Mouse (Mus musculus) gastrocnemius, postnatal 14 days (tissue): ENCODE results near the gene Kndc1. TPM values are rescaled to one million over a fixed set of nuclear protein-coding genes. Genes with fewer than 3 reads are reported as not detected.

Experiments
- DNase-seq: peaks from one replicate; pipeline ENCODE4 v3.0.0; 2021; ENCODE audit warnings: mixed read lengths
- intact Hi-C: fragments of 180-260 bp; cut with DNase I; formaldehyde crosslinking; loops from one replicate; pipeline ENCODE4 v1.15.1; 2025; ENCODE audit warnings: low total_unique reads
- total RNA-seq, 2 experiments: library from RNA; stranded (reverse); gene quantifications; 2 replicates each; pipeline ENCODE4 v1.2.3; 2021

The Kndc1 gene
- total RNA-seq, 2 experiments from 2014 or later: 0.04 to 0.08 TPM

- intact Hi-C loops: loop anchor here (10.0 kb wide), 1 partner anchor 94 kb away; the partner anchor contains the start of gene Adam8
- no peak for DNase-seq
Measured at GRCm38 (mm10) chr7:139900896-139901295, 6.4 kb downstream of the Kndc1 start.

- intact Hi-C loops: loop anchor here (10.0 kb wide), 1 partner anchor 93 kb away; the partner anchor contains the start of gene Adam8
- no peak for DNase-seq
Measured at GRCm38 (mm10) chr7:139901981-139902380, 7.5 kb downstream of the Kndc1 start.

DNA sequence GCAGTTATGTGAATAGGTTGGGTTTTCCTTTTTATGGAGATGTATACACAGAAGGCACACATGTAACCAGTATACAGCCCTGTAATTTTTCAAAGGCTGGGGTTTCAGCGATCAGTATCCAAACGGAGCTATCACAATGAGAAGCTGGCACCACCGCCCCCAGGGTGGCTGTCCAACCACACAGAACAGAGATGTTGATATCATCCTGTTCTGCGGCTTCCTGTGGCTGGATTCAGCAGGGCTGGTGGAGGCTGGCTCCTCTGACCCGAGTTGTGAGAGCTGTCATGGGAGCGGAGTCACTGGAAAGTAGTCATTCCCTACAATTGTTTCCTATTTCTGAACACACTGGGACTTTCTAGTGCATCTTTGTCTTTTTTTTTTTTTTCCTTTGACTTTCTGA, 10.8 kb downstream of the Kndc1 start:
- DNase-seq: no peak
- intact Hi-C loops: loop anchor here (10.0 kb wide), 1 partner anchor 90 kb away; the partner anchor contains the start of gene Adam8

DNA sequence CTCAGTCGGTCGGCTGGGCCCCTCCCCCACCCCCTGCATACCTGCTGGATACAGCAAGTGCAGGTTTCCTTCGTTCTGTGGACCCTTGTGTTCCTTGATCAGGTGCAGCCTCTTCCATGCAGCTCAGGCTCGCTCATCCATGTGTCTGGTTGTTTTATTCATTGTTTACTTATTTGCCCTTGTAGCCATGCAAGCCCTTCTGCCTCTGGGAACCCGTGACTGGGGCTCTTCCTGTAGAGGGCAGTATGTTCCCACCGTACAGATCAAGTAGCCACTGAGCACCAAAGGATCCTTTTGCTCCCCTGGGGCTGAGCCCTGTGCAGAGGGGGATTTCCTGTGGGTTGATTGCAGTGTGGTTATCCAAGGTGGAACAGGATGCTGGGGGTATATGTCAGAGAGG, 11.2 kb downstream of the Kndc1 start:
- intact Hi-C loops: loop anchor here (10.0 kb wide), 1 partner anchor 89 kb away; the partner anchor contains the start of gene Adam8
- DNase-seq: peak; percentile 16

- DNase-seq: no peak
- intact Hi-C loops: loop anchor here (10.0 kb wide), 1 partner anchor 87 kb away; the partner anchor contains the start of gene Adam8
Measured at GRCm38 (mm10) chr7:139908176-139908575, 13.7 kb downstream of the Kndc1 start.

GRCm38 (mm10) chr7:139909469-139909868, 15.0 kb downstream of the Kndc1 start:
- intact Hi-C loops: loop anchor here (10.0 kb wide), 1 partner anchor 85 kb away; the partner anchor contains the start of gene Adam8
- DNase-seq: no peak

DNA sequence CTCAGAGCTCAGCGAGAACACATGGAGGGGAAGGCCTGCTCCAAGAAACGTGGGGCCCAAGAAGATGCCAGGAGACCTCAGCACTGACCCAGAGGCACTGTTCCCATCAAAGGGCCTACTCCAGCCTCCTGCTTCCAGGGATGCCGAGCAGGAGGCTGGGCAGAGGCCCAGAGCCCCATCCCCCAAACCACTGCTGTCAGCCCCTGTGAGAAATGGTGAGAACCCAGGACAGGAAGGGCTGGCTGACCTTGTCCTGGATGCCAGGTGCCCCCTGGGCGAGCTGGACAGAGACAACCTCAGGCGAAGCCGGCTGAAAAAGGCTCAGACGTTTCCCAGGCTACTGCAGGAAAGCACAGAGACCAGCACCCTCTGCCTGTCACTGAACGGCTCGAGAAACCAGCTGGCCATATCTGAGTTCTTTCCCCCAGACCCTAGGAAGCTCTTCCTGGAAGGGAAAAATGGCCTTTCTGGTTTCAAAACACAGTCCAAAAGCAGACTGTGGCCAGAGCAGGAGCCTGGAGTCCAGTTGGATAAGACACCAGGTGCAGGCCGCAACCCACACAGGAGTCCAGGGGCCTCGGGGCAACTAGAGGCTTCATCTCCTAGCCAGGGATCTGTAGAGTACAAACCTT, 15.8 kb downstream of the Kndc1 start:
- intact Hi-C loops: no loop called here
- no peak for DNase-seq

DNA sequence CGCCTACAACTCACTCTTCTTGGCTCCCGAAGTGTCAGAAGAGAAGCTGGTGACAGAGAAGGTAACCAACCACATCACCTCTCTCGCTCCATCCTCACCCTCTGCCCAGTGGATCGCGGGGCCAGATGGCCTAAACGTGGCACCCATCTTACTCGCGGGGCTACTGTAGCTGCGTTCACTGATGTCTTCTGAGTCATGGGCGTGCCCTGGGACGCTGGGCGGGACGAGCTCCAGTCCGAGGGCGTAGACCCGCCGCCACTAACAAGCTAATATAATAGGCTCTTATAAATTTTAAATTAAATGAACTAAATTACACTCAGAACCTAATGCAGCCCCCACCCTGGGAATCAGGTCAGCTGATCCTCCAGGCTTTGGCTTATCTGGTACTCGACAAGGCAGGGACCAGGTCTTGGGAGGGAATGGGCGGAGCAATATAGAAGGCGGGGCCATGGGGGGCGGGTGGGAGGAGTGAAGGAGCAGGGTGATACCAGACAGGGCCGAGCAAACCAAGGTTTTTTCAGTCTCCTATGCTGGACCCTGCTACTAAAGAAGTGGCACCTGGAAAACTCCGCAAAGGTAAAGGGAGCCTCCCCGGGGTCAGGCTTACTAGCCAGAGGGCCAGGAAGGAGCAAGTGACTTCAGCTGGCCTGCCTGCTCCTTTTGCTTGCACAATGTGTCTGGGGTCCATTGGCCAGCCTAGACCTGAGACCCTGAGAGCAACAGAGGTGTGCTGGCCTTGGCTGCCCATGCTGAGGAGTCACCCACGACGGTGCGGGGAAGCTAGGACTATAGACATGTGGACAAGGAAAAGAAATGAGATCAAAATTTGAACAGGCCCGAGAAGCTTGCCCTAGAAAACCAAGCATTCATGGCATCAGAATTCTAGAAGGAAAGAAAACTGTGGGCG, 19.9 kb downstream of the Kndc1 start:
- intact Hi-C loops: no loop called here
- no peak for DNase-seq

GRCm38 (mm10) chr7:139915646-139916257, 21.3 kb downstream of the Kndc1 start:
- no peak for DNase-seq

GRCm38 (mm10) chr7:139916345-139916744, 21.8 kb downstream of the Kndc1 start:
- DNase-seq: no peak
- intact Hi-C loops: no loop called here

More at GRCm38 (mm10) chr7:139915646-139916257, 21.3 kb downstream of the Kndc1 start:
- intact Hi-C loops: no loop called here

GRCm38 (mm10) chr7:139918262-139918661, 23.8 kb downstream of the Kndc1 start:
- intact Hi-C loops: no loop called here
- no peak for DNase-seq

DNA sequence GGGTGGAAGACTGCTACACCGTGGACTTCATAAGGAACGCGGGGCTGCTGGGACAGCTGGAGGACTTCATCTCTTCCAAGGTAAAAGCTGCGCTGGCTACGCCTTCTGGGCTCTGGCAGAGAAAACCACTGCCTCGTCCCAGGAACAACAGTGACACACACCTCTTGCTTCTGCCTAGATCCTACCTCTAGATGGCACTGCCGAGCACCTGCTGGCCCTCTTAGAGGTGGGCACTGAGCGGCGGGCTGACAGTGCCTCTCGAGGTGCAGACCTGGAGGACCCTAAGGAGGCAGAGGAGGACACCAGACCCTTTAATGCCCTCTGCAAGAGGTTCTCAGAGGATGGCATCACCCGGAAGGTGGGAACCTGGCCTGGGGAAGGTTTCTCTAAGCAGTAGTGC, 36.2 kb downstream of the Kndc1 start:
- DNase-seq: no peak
- intact Hi-C loops: no loop called here

DNA sequence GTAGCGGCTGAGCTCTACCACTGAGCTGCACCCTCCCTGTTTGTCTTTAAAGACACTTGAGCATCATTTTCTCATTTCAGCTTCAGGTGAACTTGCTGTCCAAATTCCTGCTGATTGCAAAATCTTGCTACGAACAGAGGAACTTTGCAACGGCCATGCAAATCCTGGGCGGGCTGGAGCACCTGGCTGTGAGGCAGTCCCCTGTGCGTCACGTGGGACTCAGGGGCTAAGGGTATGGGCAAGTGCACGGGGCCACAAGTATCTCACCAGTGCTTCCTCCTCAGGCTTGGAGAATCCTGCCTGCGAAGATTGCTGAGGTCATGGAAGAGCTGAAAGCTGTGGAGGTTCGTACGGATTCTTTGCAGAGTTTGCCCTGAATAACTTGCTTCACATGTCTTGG, 42.2 kb downstream of the Kndc1 start:
- DNase-seq: no peak
- intact Hi-C loops: no loop called here

GRCm38 (mm10) chr7:139937138-139937537, 42.6 kb downstream of the Kndc1 start:
- no peak for DNase-seq
- intact Hi-C loops: no loop called here

DNA sequence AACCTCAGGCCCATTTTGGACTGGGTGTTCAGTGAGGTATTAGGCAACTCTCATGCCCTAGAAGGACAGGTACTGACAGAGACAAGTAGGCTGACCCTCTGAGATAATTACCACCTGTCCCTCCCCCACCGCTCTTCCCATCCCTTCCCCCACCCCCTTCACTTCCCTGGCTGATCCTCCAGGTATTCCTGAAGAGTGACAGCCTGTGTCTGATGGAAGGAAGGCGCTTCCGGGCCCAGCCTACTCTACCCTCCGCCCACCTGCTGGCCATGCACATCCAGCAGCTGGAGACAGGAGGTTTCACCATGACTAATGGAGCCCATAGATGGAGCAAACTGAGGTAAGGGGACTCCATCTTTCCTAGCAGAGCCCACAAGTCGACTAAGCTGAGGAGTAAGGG, 43.3 kb downstream of the Kndc1 start:
- no peak for DNase-seq
- intact Hi-C loops: no loop called here

GRCm38 (mm10) chr7:139940476-139941209, 46.1 kb downstream of the Kndc1 start:
- DNase-seq: peak; percentile 33
- intact Hi-C loops: no loop called here

DNA sequence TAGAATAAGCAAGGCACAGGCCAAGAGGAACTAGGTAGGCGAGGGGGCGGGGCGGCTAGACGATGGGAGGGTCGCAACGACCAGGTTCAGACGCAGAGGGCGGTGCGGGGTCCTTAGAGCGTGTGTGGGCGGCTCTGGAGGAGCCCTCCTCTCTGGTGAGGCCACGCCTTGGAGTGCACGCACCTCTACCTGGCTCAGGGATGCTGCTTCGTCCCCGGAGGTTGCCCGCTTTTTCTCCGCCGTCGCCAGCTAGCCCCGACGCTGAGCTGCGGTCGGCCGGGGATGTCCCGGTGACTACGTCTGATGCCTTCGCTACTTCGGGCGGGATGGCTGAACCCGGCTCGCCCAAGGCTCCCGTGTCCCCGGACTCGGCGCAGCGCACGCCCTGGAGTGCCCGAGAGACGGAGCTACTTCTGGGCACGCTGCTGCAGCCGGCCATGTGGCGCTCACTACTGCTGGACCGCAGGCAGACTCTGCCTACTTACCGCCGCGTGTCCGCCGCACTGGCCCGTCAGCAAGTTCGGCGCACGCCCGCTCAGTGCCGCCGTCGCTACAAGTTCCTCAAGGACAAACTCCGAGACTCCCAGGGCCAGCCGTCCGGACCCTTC, 49.3 kb downstream of the Kndc1 start, which contains the start of gene Utf1:
Utf1 (plus strand) TSS at position 116 of the 608 bp plus-strand sequence.
- peak; percentile 31 for DNase-seq
- intact Hi-C loops: no loop called here

DNA sequence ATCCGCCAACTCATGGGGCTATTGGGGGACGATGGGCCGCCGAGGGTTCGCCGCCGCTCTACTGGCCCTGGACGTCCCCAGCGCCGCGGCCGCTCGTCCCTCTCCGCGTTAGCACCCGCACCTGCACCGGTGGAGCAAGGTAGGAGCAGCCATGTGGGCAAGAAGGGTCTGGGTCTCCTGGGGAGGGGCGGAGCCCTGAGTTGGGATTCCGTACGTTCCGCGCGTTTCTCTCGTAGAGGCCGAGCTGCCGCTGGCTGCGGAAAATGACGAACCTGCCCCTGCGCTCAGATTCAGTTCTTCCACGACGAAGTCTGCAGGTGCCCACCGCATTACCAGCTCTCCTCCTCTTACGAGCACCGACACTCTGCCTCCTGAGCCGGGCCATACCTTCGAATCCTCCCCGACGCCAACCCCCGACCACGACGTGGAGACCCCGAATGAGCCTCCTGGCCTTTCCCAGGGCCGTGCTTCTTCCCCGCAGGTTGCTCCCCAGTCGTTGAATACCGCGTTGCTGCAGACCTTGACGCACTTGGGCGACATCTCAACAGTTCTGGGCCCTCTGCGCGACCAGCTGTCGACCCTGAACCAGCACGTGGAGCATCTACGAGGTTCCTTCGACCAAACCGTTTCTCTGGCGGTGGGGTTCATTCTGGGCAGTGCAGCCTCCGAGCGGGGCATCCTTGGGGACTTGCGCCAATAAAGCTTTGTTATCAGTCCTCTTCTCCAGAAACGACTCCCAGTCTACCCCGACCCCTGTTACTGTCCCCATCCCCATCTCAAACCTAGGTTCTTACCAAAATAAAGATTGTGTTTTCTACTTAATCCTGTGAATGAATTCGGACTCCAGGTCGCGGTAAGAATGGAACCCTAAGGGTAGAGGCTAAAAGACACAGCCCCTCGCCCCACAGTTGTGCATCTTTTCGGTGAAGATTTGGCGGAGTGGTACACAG, 50.1 kb downstream of the Kndc1 start:
- intact Hi-C loops: no loop called here
- DNase-seq: no peak
